Mouse (Mus musculus) ES-E14 (cell line): ENCODE measurements around the gene Madcam1. TPM values are rescaled to one million over a fixed set of nuclear protein-coding genes. Genes with fewer than 3 reads are reported as not detected.

ENCODE experiments used
- DNase-seq: peaks from one replicate; pipeline ENCODE4 v3.0.0-alpha.2; 2013; ENCODE audit warnings: low read depth, low spot score
- H3K27ac ChIP-seq: 2 replicates; pipeline ENCODE4 v1.5.1; 2012; ENCODE audit warnings: low read depth, mild to moderate bottlenecking, low read length, moderate library complexity, mixed read lengths; ENCODE audit not compliant: poor library complexity, insufficient read depth, severe bottlenecking
- H3K36me3 ChIP-seq: 2 replicates; pipeline ENCODE4 v1.6.1; 2012; ENCODE audit warnings: mild to moderate bottlenecking, low read length, moderate library complexity, mixed read lengths; ENCODE audit not compliant: control insufficient read depth, poor library complexity, insufficient read depth, severe bottlenecking
- H3K4me1 ChIP-seq, 2 experiments: fragments of 150-350 bp in 1 of 2; sonication (generic) in 1 of 2; 2 replicates each; pipeline ENCODE4 v1.6.1; 2012; ENCODE audit warnings: low read length in 2 of 2, mild to moderate bottlenecking in 1 of 2, mixed read lengths in 1 of 2; ENCODE audit not compliant: control insufficient read depth in 2 of 2, insufficient read depth in 2 of 2, poor library complexity in 1 of 2
- H3K4me3 ChIP-seq, 2 experiments: fragments of 150-350 bp in 1 of 2; sonication (generic) in 1 of 2; 2 replicates each; pipeline ENCODE4 v1.5.1; 2012; ENCODE audit warnings: low read length in 2 of 2, low read depth in 1 of 2, mild to moderate bottlenecking in 1 of 2, mixed read lengths in 1 of 2; ENCODE audit not compliant: insufficient read depth in 1 of 2, poor library complexity in 1 of 2, severe bottlenecking in 1 of 2
- H3K9ac ChIP-seq: 2 replicates; pipeline ENCODE4 v1.6.1; 2012; ENCODE audit warnings: low read depth, mild to moderate bottlenecking, low read length, mixed read lengths; ENCODE audit not compliant: poor library complexity, insufficient read depth, severe bottlenecking
- H3K9me3 ChIP-seq: fragments of 150-350 bp; sonication (generic); 2 replicates; pipeline ENCODE4 v1.6.1; 2012; ENCODE audit warnings: low read depth, mild to moderate bottlenecking, low read length; ENCODE audit not compliant: control insufficient read depth, insufficient read depth
- CHD2 ChIP-seq: IDR thresholded peaks from 2 replicates; pipeline ENCODE4 v1.6.1; 2014; ENCODE audit warnings: mild to moderate bottlenecking, low read depth, low read length, inconsistent platforms
- HCFC1 ChIP-seq: IDR thresholded peaks from 2 replicates; pipeline ENCODE4 v1.6.1; 2012; ENCODE audit warnings: low read length, inconsistent platforms, borderline replicate concordance; ENCODE audit not compliant: insufficient read depth
- MAFK ChIP-seq: IDR thresholded peaks from 2 replicates; pipeline ENCODE4 v1.6.1; 2014; ENCODE audit warnings: mild to moderate bottlenecking, low read depth, low read length, inconsistent platforms; ENCODE audit not compliant: insufficient read depth
- ZC3H11A ChIP-seq: IDR thresholded peaks from 2 replicates; pipeline ENCODE4 v1.6.1; 2012; ENCODE audit warnings: low read depth, mild to moderate bottlenecking, inconsistent platforms, low read length, borderline replicate concordance
- ZNF384 ChIP-seq: IDR thresholded peaks from 2 replicates; pipeline ENCODE4 v1.6.1; 2012; ENCODE audit warnings: low read depth, low read length, inconsistent platforms
- in situ Hi-C, 2 experiments: fragments of 600-800 bp; cut with MboI; formaldehyde crosslinking; loops; one replicate each; pipeline ENCODE4 v1.15.1; 2025; ENCODE audit warnings: low sequenced_read_pairs in 2 of 2, inconsistent platforms in 1 of 2; ENCODE audit not compliant: unreplicated experiment in 2 of 2
- total RNA-seq: library from RNA; depleted of rRNA; stranded (reverse); fragments of 300-350 nt; gene quantifications from 2 replicates; pipeline ENCODE4 v1.2.3, GENCODE M21; 2012

Gene Madcam1
- total RNA-seq, 1 experiment: 2.7 TPM

DNA sequence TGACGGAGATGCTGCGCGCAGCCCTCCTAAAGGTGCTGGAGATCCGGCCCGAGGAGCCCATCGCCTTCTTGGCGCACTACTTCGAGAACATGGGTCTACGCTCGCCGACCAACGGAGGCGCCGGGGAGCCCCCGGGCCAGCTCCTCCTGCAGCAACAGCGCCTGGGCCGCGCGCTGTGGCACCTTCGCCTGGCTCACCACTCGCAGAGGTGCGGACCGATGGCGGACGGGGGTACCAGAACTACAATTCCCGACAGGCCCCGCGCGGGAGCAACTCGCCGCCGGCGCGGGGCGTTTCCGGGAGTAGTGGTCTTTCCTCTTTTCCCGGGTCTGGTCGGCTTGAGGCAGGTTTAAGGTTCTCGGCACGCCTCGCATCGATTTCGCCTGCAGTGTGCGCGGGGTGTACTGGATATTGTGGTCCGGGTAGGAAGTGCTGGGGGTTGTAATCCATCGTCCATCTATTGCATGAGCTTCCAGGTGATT lies 5.3 kb downstream of the Madcam1 start:
- peak overlapping the region; percentile 84 for H3K27ac ChIP-seq
- peak overlapping the region; percentile 90 for H3K9ac ChIP-seq
- DNase-seq: peak; percentile 77
- in situ Hi-C loops: no loop called here
- no peaks in the 10 kb centered on the region for H3K9me3 ChIP-seq
- H3K4me1 ChIP-seq: peaks cover 3 to 22% of the 10 kb centered on the region in 2 experiments; a peak in 3 of 4 replicates
- H3K4me3 ChIP-seq: peak overlapping the region; percentile 79 to 82
- no peak for TF ChIP-seq ZNF384
- TF ChIP-seq HCFC1: peak; percentile 88
- no peak for TF ChIP-seq ZC3H11A
- H3K36me3 ChIP-seq: no peaks in the 10 kb centered on the region

DNA sequence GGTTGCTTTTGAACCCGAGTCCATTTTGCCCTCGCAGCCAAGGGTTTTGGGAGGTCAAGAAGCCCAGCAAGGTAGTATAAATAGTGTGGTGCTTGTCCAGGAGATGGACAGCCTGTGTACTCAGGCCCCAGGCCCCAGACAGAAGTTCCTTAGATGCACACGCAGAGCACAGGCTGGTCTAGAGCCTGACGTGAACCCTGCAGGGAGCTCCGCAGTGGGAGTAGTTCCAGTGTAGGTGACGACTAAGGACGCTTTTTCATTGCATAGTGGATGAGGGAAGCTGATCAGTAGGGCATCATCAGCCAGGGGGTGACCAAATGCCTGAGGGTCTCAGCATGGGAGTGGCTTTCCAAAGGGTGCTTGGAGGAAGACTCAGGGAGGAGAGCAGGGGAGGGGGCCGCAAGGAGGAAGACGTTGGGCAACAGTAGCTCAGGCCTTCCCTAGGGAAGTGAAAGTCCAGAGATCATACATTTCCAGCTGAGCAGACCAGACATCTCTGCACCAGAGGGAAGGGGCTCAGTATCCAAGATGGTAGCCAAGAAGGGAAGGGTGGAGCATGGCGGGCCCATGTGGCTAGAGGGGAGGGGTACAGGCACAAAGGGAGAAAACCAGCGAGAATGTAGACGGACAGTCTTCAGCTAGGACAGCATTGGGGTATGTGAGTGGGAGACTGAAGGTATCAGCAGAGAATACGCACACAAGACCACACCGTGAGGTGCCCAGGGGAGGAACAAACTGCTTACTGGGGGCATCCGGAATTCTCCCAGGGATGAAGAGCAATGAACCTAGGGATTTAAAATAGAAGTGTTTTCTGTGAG lies 5.9 kb downstream of the Madcam1 start:
- no peak for TF ChIP-seq ZNF384
- TF ChIP-seq MAFK: no peak
- TF ChIP-seq CHD2: no peak
- no peak for TF ChIP-seq HCFC1
- in situ Hi-C loops: no loop called here
- Histone ChIP-seq H3K9ac (peak overlapping the region; percentile 90), H3K4me3 (peak overlapping the region; percentile 79 to 82), H3K36me3 (no peaks in the 10 kb centered on the region), H3K9me3 (no peaks in the 10 kb centered on the region), H3K4me1 (peaks cover 3 to 17% of the 10 kb centered on the region in 2 experiments; a peak in 3 of 4 replicates), H3K27ac (peak overlapping the region; percentile 84)
- no peak for DNase-seq

DNA sequence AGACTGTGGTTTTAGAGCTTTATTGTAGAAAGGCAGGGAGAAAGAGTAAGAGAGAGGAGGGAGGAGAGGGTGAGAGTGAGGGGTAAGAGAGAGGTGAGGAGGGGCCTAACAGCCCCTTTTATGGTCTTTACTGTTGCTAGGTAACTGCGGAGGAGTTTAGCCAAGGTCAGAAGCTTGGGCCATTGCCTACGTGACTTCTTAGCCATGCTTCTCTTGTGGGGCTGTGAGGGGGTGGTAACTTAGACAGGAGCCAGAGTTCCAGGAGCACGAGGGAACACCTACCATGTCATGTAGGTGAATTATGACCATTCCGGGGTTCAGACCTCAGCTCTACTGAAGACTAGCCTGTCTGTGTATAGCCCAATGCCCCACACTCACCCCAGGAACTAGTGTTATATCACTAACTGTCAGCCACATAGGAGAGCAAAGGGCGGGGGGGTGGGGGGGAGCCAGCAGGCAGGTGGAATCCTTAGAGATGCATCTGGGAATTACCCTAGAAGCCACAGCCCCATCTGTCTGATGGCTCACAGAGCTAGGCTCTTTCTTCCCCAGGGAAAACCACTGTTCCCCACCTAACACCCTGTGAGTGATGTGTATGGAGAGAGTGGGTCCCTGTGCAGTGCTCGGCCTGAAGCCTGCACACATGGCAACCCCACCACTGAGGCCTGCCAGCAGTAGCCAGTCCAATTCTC lies 7.2 kb downstream of the Madcam1 start:
- Histone ChIP-seq H3K36me3 (no peaks in the 10 kb centered on the region), H3K4me1 (peaks cover 8 to 25% of the 10 kb centered on the region in 2 experiments; a peak in 3 of 4 replicates), H3K9ac (peak overlapping the region; percentile 90), H3K4me3 (peak overlapping the region; percentile 79 to 82), H3K9me3 (no peaks in the 10 kb centered on the region), H3K27ac (peak overlapping the region; percentile 84)
- in situ Hi-C loops: no loop called here
- DNase-seq: no peak
- no peak for TF ChIP-seq ZC3H11A
- TF ChIP-seq ZNF384: no peak

DNA sequence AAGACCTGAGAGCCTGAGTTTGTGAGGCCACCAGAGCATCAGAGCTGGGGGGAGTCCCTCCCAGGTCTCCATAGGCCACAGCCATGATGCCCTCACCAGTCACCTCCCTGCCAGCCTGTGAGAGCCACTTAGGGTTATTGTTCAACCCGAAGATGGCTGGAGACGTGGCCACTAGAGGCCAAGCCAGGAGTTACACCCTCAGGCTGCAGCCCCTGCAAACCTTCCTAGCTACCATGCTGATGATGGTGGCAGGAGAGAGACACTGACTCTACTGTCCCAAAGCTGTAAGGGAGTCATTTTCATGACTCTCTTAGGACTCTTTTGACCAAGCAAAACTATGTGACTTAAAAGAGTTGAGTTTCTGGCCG lies 7.7 kb downstream of the Madcam1 start:
- Histone ChIP-seq H3K4me3 (peak overlapping the region; percentile 21 to 28; a peak in 3 of 4 replicates), H3K36me3 (no peaks in the 10 kb centered on the region), H3K4me1 (peaks cover 8 to 29% of the 10 kb centered on the region in 2 experiments; a peak in 3 of 4 replicates), H3K27ac (peak overlapping the region; percentile 63), H3K9me3 (no peaks in the 10 kb centered on the region), H3K9ac (peak overlapping the region; percentile 51; the same call in 1 of the 2 replicates)
- TF ChIP-seq ZNF384: no peak
- TF ChIP-seq ZC3H11A: no peak
- no peak for TF ChIP-seq MAFK
- no peak for TF ChIP-seq HCFC1
- no peak for TF ChIP-seq CHD2
- no peak for DNase-seq
- in situ Hi-C loops: no loop called here
